Mouse (Mus musculus) liver, postnatal 0 days (tissue): ENCODE results near the gene Cryba1.
"Not testable (repeated sequence)": the region's sequence is repeated elsewhere in the genome, so short reads cannot be mapped to it uniquely, and the experiment has no call there.

Experiments used
- CTCF ChIP-seq: sonication (generic); IDR thresholded peaks from 2 replicates; pipeline ENCODE4 v1.5.1; 2016; ENCODE audit warnings: antibody characterized with exemption, low read depth
- EP300 ChIP-seq: IDR thresholded peaks from 2 replicates; pipeline ENCODE4 v1.6.1; 2016; ENCODE audit warnings: antibody characterized with exemption, low read depth, mild to moderate bottlenecking

- not testable (repeated sequence) for TF ChIP-seq CTCF, EP300
Observed at GRCm38 (mm10) chr11:77747103-77747502, 22.0 kb upstream of the Cryba1 start.
